Mouse (Mus musculus): ENCODE measurements around the gene Sco1. TPM values are rescaled to one million over a fixed set of nuclear protein-coding genes. Genes with fewer than 3 reads are reported as not detected.

Sco1 gene
- total and polyA plus RNA-seq, 2 experiments from 2014 or later: 12.4 to 14.7 TPM

DNA sequence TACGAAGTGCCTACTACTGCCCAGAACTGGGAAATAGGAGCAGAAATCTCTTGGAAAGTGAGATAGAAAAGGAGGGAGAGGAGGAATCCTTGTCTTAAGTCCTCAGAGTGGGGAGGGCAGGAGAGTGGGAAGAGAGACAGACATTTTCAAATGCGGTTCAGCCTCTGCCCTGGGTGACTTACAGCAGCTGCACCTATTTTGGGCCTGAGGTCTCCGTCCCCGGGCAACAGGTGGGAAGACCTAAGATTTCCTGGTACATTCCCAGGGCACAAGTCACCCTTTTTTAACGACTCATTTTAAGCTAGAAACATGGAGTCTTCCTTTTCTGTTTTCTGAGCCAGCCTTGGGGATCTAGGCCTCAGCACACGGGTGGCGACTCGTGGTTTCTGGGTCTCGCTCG lies 54.5 kb downstream of the Sco1 start:
- no peak for TF ChIP-seq CTCF (IDR thresholded peaks at IDR 0.05)
- Histone ChIP-seq H3K9me3 (ENCODE audit: low read length) (no peaks in the 10 kb centered on the region), H3K4me2 (ENCODE audit: low read depth, low read length, poor library complexity, severe bottlenecking) (no peak overlapping the region), H3K4me3 (ENCODE audit: low read depth, low read length) (no peak overlapping the region), H3K27me3 (ENCODE audit: insufficient read depth, low read length) (no peaks in the 10 kb centered on the region), H3K27ac (ENCODE audit: low read depth, low read length) (no peak overlapping the region), H3K36me3 (ENCODE audit: insufficient read depth, low read length) (no peaks in the 10 kb centered on the region), H3K4me1 (ENCODE audit: insufficient read depth, low read length) (no peaks in the 10 kb centered on the region), H3K9ac (replicated peaks; ENCODE audit: low read length, poor library complexity, severe bottlenecking) (no peak overlapping the region)
- no peak for DNase-seq (ENCODE audit: low spot score)
- WGBS: 92% methylated on average over 10 of the region's 10 CpGs
- ATAC-seq (ENCODE audit: low FRiP score): no peak

DNA sequence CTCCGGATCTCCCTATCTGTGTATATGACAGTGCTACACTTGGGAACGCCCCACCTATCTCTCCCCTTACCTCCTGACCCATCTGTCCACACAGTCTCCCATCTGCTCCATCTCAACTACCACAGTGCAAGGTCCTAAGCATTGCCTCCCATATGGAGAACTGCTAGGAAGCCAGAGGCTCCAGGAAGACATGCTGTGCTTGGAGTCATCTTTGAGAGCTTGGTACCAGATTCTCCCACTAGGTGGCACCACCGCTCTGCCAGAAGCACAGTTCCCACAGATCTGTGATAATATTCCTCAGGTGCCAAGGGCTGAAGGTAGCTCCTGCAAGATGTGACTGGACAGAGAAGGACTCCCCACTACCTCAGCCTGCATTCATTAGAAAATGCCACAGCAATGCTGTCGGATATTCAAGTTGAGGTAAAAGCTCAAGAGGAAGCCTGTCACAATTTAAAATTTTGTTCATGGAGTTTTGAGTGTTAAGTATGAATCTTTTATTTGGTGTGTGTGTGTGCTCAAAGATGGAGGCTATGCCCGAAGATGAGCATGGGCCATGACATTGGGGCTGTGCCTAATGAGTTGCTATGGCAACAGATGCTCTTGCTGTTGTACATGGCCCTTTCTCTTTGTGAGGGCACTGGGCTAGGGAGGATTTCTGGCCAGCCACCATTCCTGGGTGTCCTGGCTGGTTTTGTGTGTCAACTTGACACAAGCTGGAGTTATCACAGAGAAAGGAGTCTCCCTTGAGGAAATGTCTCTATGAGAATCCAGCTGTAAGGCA lies 57.9 kb downstream of the Sco1 start:
- no peak overlapping the region for H3K9ac ChIP-seq (replicated peaks; ENCODE audit: low read length, poor library complexity, severe bottlenecking)
- no peak overlapping the region for H3K27ac ChIP-seq (ENCODE audit: low read depth, low read length)
- TF ChIP-seq CTCF (IDR thresholded peaks at IDR 0.05): peak; percentile 97
- ATAC-seq (ENCODE audit: low FRiP score) (peak; percentile 58), DNase-seq (ENCODE audit: low spot score) (peak; percentile 88)
- no peaks in the 10 kb centered on the region for H3K9me3 ChIP-seq (ENCODE audit: low read length)
- no peaks in the 10 kb centered on the region for H3K36me3 ChIP-seq (ENCODE audit: insufficient read depth, low read length)
- H3K4me2 ChIP-seq (ENCODE audit: low read depth, low read length, poor library complexity, severe bottlenecking): no peak overlapping the region
- H3K27me3 ChIP-seq (ENCODE audit: insufficient read depth, low read length): no peaks in the 10 kb centered on the region
- 27% methylated on average over 5 of the region's 5 CpGs for WGBS
- no peaks in the 10 kb centered on the region for H3K4me1 ChIP-seq (ENCODE audit: insufficient read depth, low read length)
- H3K4me3 ChIP-seq (ENCODE audit: low read depth, low read length): no peak overlapping the region

DNA sequence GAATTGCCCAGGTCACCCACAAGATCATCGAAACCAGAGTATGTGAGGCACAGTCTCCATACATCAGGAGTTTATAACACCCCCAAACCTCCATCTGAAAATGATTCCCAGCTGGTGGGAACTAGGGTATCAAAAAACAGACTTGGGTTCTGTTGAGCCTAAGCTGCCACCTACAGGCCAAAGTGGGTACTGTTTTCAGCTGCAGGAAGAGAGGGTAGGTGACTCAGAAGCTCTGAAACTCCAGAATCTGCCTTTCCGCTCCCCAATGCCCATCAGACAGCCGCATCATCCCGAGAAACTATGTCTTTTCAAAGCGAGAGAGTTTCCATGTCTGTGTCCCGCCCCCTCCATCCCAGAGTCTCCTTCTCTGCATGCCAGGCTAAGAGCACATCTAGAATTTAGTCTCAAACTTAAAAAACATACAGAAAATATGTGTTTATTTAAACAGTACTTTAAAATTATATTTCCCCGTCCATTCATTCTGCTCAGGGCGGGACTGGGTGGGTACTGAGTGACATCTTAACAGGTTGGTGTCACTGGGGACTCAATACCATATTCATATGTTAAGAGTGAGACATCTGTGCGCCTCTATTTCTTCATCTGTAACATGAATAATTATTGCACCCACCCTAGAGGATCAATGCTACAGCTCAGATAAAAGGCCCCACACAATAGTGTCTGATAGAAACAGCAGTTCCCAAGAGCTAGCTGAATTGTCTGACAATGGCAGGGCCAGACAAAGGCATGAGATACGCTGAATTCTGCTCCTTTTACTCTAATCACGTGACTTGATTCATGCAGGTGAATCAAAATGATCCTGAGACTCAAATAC lies 59.8 kb downstream of the Sco1 start:
- TF ChIP-seq CTCF (IDR thresholded peaks at IDR 0.05): peak; percentile 81
- H3K9me3 ChIP-seq (ENCODE audit: low read length): no peaks in the 10 kb centered on the region
- H3K36me3 ChIP-seq (ENCODE audit: insufficient read depth, low read length): no peaks in the 10 kb centered on the region
- H3K27ac ChIP-seq (ENCODE audit: low read depth, low read length): no peak overlapping the region
- DNase-seq (ENCODE audit: low spot score): peak; percentile 72
- no peak overlapping the region for H3K4me2 ChIP-seq (ENCODE audit: low read depth, low read length, poor library complexity, severe bottlenecking)
- WGBS: 29% methylated on average over 11 of the region's 11 CpGs
- ATAC-seq (ENCODE audit: low FRiP score): no peak
- H3K9ac ChIP-seq (replicated peaks; ENCODE audit: low read length, poor library complexity, severe bottlenecking): no peak overlapping the region
- no peak overlapping the region for H3K4me3 ChIP-seq (ENCODE audit: low read depth, low read length)
- H3K4me1 ChIP-seq (ENCODE audit: insufficient read depth, low read length): no peaks in the 10 kb centered on the region
- no peaks in the 10 kb centered on the region for H3K27me3 ChIP-seq (ENCODE audit: insufficient read depth, low read length)

DNA sequence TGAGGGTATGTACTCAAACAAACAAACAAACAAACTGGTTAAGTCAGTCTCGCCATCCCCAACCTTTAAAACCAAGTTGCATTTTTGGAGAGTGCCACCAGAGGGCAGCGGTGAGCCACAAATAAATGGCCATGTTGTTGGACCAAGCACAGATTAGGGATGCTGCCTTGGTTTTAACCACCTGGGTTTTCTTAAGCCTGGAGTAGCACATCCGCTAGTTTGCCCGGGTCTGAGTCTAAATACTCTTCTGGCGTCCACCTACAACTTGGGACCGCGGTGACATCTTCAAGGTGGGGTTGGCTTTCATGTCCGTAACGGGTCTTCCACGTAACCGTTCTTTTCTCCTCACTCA lies 60.4 kb downstream of the Sco1 start:
- peak; percentile 96 for TF ChIP-seq CTCF (IDR thresholded peaks at IDR 0.05)
- no peaks in the 10 kb centered on the region for H3K9me3 ChIP-seq (ENCODE audit: low read length)
- H3K4me1 ChIP-seq (ENCODE audit: insufficient read depth, low read length): no peaks in the 10 kb centered on the region
- no peak overlapping the region for H3K4me2 ChIP-seq (ENCODE audit: low read depth, low read length, poor library complexity, severe bottlenecking)
- H3K36me3 ChIP-seq (ENCODE audit: insufficient read depth, low read length): no peaks in the 10 kb centered on the region
- 41% methylated on average over 11 of the region's 11 CpGs for WGBS
- no peaks in the 10 kb centered on the region for H3K27me3 ChIP-seq (ENCODE audit: insufficient read depth, low read length)
- ATAC-seq (ENCODE audit: low FRiP score): no peak
- no peak overlapping the region for H3K9ac ChIP-seq (replicated peaks; ENCODE audit: low read length, poor library complexity, severe bottlenecking)
- peak; percentile 85 for DNase-seq (ENCODE audit: low spot score)
- no peak overlapping the region for H3K4me3 ChIP-seq (ENCODE audit: low read depth, low read length)
- H3K27ac ChIP-seq (ENCODE audit: low read depth, low read length): no peak overlapping the region

DNA sequence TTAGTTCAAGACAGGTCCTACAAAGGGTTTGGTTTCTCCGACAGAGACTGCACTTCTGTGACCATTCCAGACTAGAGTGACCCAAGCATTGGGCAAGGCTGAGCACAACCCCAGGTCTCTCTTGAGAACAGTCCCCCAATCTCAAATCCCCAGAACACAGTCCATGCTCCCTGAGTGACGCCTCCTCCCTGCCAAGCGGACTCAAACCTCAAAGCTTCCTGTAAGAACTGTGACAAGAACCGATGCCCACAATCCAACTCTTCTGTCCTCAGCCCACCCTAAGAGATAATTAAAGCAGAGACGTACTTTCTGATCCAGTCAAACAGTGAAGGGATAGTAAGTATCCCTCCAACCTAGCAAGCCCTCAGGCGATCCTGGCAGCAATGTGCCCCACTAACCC lies 60.9 kb downstream of the Sco1 start:
- WGBS: 86% methylated on average over 6 of the region's 6 CpGs
- Histone ChIP-seq H3K4me3 (ENCODE audit: low read depth, low read length) (no peak overlapping the region), H3K27ac (ENCODE audit: low read depth, low read length) (no peak overlapping the region), H3K4me2 (ENCODE audit: low read depth, low read length, poor library complexity, severe bottlenecking) (no peak overlapping the region), H3K9me3 (ENCODE audit: low read length) (no peaks in the 10 kb centered on the region), H3K9ac (replicated peaks; ENCODE audit: low read length, poor library complexity, severe bottlenecking) (no peak overlapping the region), H3K36me3 (ENCODE audit: insufficient read depth, low read length) (no peaks in the 10 kb centered on the region), H3K4me1 (ENCODE audit: insufficient read depth, low read length) (no peaks in the 10 kb centered on the region), H3K27me3 (ENCODE audit: insufficient read depth, low read length) (no peaks in the 10 kb centered on the region)
- no peak for ATAC-seq (ENCODE audit: low FRiP score)
- no peak for DNase-seq (ENCODE audit: low spot score)
- TF ChIP-seq CTCF (IDR thresholded peaks at IDR 0.05): no peak

DNA sequence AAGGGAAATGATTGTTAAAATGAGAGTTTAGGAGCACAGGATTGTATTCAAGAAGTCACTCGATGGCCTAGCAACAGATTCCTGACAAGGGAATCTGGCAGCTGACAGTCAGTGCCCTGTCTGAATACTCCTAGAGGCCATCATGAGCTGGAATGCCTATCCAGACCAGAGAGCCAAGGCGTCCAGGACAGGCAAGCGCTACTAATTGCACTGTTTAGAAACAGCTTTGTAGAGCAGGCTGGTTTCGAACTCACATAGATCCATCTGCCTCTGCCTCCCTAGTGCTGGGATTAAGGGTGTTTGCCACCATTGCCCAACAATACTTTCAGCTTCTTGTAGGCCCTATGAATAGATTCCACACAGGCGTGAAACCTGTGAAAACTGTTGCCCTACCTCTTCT lies 61.8 kb downstream of the Sco1 start:
- H3K9ac ChIP-seq (replicated peaks; ENCODE audit: low read length, poor library complexity, severe bottlenecking): no peak overlapping the region
- WGBS: 90% methylated on average over 5 of the region's 5 CpGs
- no peak overlapping the region for H3K27ac ChIP-seq (ENCODE audit: low read depth, low read length)
- H3K4me1 ChIP-seq (ENCODE audit: insufficient read depth, low read length): no peaks in the 10 kb centered on the region
- no peak overlapping the region for H3K4me2 ChIP-seq (ENCODE audit: low read depth, low read length, poor library complexity, severe bottlenecking)
- H3K4me3 ChIP-seq (ENCODE audit: low read depth, low read length): no peak overlapping the region
- ATAC-seq (ENCODE audit: low FRiP score) (no peak), DNase-seq (ENCODE audit: low spot score) (no peak)
- TF ChIP-seq CTCF (IDR thresholded peaks at IDR 0.05): no peak
- H3K9me3 ChIP-seq (ENCODE audit: low read length): no peaks in the 10 kb centered on the region
- H3K27me3 ChIP-seq (ENCODE audit: insufficient read depth, low read length): no peaks in the 10 kb centered on the region
- H3K36me3 ChIP-seq (ENCODE audit: insufficient read depth, low read length): no peaks in the 10 kb centered on the region
